Mouse (Mus musculus) kidney, embryonic 16.5 days (tissue): ENCODE data around the gene Limk2. TPM values are rescaled to one million over a fixed set of nuclear protein-coding genes. Genes with fewer than 3 reads are reported as not detected.

Experiments
- ATAC-seq: fragments of 200-750 bp; cut with Nextera tagmentation; 2 replicates; pipeline ENCODE4 v1.8.0; 2017; ENCODE audit warnings: moderate TSS enrichment; ENCODE audit not compliant: low FRiP score, low TSS enrichment
- H3K27ac ChIP-seq: fragments of 300-500 bp; sonication (generic); 2 replicates; pipeline ENCODE4 v1.5.1; 2014; ENCODE audit warnings: low read length
- H3K27me3 ChIP-seq: fragments of 300-500 bp; sonication (generic); 2 replicates; pipeline ENCODE4 v1.6.1; 2014; ENCODE audit warnings: low read length, control low read depth, mixed read lengths; ENCODE audit not compliant: insufficient read depth
- H3K36me3 ChIP-seq: fragments of 300-500 bp; sonication (generic); 2 replicates; pipeline ENCODE4 v1.6.1; 2014; ENCODE audit warnings: low read length, control low read depth, mixed read lengths; ENCODE audit not compliant: insufficient read depth
- H3K4me1 ChIP-seq: fragments of 300-500 bp; sonication (generic); 2 replicates; pipeline ENCODE4 v1.6.1; 2014; ENCODE audit warnings: low read length, control low read depth, mixed read lengths; ENCODE audit not compliant: insufficient read depth
- H3K4me2 ChIP-seq: fragments of 300-500 bp; sonication (generic); replicated peaks from 2 replicates; pipeline ENCODE4 v1.6.1; 2014; ENCODE audit warnings: low read depth, low read length
- H3K4me3 ChIP-seq: fragments of 300-500 bp; sonication (generic); 2 replicates; pipeline ENCODE4 v1.5.1; 2014; ENCODE audit warnings: mild to moderate bottlenecking, low read length
- H3K9ac ChIP-seq: fragments of 300-500 bp; sonication (generic); replicated peaks from 2 replicates; pipeline ENCODE4 v1.6.1; 2014; ENCODE audit warnings: low read length
- H3K9me3 ChIP-seq: fragments of 300-500 bp; sonication (generic); 2 replicates; pipeline ENCODE4 v1.6.1; 2016; ENCODE audit warnings: low read length, control low read depth
- WGBS: fragments of 180-500 bp; shearing (Covaris S2); extraction: QIAGEN DNeasy Blood & Tissue Kit; methylation state at CpG from one replicate; pipeline ENCODE4 v1.1.7; 2014; 5-methylcytosine and 5-hydroxymethylcytosine counted together
- polyA plus RNA-seq: library from polyadenylated mRNA; unstranded; fragments of >200 nt; fragmentation: Nextera tagmentation; extraction: Ambion mirVana; gene quantifications from 2 replicates; pipeline ENCODE4 v1.2.1, GENCODE M21; 2015

The Limk2 gene
- polyA plus RNA-seq, 1 experiment from 2014 or later = 45.8 TPM

GRCm38 (mm10) chr11:3443091-3443490 lies 34.1 kb upstream of the Limk2 start:
- no peaks in the 10 kb centered on the region for H3K27me3 ChIP-seq
- no peak overlapping the region for H3K4me2 ChIP-seq
- H3K36me3 ChIP-seq = no peaks in the 10 kb centered on the region
- no peak overlapping the region for H3K9ac ChIP-seq
- no peak overlapping the region for H3K4me3 ChIP-seq
- WGBS = 95% methylated on average over 2 of the region's 2 CpGs
- no peaks in the 10 kb centered on the region for H3K4me1 ChIP-seq
- ATAC-seq = no peak
- H3K9me3 ChIP-seq = no peaks in the 10 kb centered on the region
- no peak overlapping the region for H3K27ac ChIP-seq

GRCm38 (mm10) chr11:3442677-3443076 lies 33.7 kb upstream of the Limk2 start:
- H3K27me3 ChIP-seq = no peaks in the 10 kb centered on the region
- H3K4me1 ChIP-seq = no peaks in the 10 kb centered on the region
- ATAC-seq = no peak
- no peak overlapping the region for H3K4me2 ChIP-seq
- H3K27ac ChIP-seq = no peak overlapping the region
- H3K4me3 ChIP-seq = no peak overlapping the region
- no peak overlapping the region for H3K9ac ChIP-seq
- H3K9me3 ChIP-seq = no peaks in the 10 kb centered on the region
- H3K36me3 ChIP-seq = no peaks in the 10 kb centered on the region
- 80% methylated on average over 4 of the region's 4 CpGs for WGBS

- no peaks in the 10 kb centered on the region for H3K4me1 ChIP-seq
- no peak overlapping the region for H3K27ac ChIP-seq
- H3K27me3 ChIP-seq = no peaks in the 10 kb centered on the region
- no peaks in the 10 kb centered on the region for H3K36me3 ChIP-seq
- no peaks in the 10 kb centered on the region for H3K9me3 ChIP-seq
- H3K4me2 ChIP-seq = no peak overlapping the region
- ATAC-seq = no peak
- H3K4me3 ChIP-seq = no peak overlapping the region
- no peak overlapping the region for H3K9ac ChIP-seq
These were observed 32.9 kb upstream of the Limk2 start for GRCm38 (mm10) chr11:3441696-3442443.

GRCm38 (mm10) chr11:3437621-3438020 lies 28.6 kb upstream of the Limk2 start:
- no peaks in the 10 kb centered on the region for H3K4me1 ChIP-seq
- no peak overlapping the region for H3K27ac ChIP-seq
- no peaks in the 10 kb centered on the region for H3K9me3 ChIP-seq
- H3K27me3 ChIP-seq = no peaks in the 10 kb centered on the region
- no peak for ATAC-seq
- H3K36me3 ChIP-seq = no peaks in the 10 kb centered on the region
- no peak overlapping the region for H3K9ac ChIP-seq
- H3K4me3 ChIP-seq = no peak overlapping the region
- 91% methylated on average over 1 of the region's 1 CpGs for WGBS
- H3K4me2 ChIP-seq = no peak overlapping the region

- Histone ChIP-seq H3K4me3 (no peak overlapping the region), H3K4me1 (no peaks in the 10 kb centered on the region), H3K36me3 (no peaks in the 10 kb centered on the region), H3K4me2 (no peak overlapping the region), H3K9me3 (no peaks in the 10 kb centered on the region), H3K27ac (no peak overlapping the region), H3K27me3 (no peaks in the 10 kb centered on the region), H3K9ac (no peak overlapping the region)
- WGBS = 79% methylated on average over 4 of the region's 4 CpGs
- no peak for ATAC-seq
These were observed 24.8 kb upstream of the Limk2 start for GRCm38 (mm10) chr11:3433809-3434208.

GRCm38 (mm10) chr11:3431976-3432603 lies 23.1 kb upstream of the Limk2 start:
- no peak for ATAC-seq
- H3K4me1 ChIP-seq = no peaks in the 10 kb centered on the region
- no peaks in the 10 kb centered on the region for H3K27me3 ChIP-seq
- no peak overlapping the region for H3K9ac ChIP-seq
- H3K4me2 ChIP-seq = no peak overlapping the region
- H3K36me3 ChIP-seq = no peaks in the 10 kb centered on the region
- H3K27ac ChIP-seq = no peak overlapping the region
- 88% methylated on average over 6 of the region's 6 CpGs for WGBS
- no peaks in the 10 kb centered on the region for H3K9me3 ChIP-seq
- H3K4me3 ChIP-seq = no peak overlapping the region

GRCm38 (mm10) chr11:3431515-3431914 lies 22.5 kb upstream of the Limk2 start:
- Histone ChIP-seq H3K4me1 (no peaks in the 10 kb centered on the region), H3K27ac (no peak overlapping the region), H3K4me3 (no peak overlapping the region), H3K27me3 (no peaks in the 10 kb centered on the region), H3K9me3 (no peaks in the 10 kb centered on the region), H3K4me2 (no peak overlapping the region), H3K36me3 (no peaks in the 10 kb centered on the region), H3K9ac (no peak overlapping the region)
- no peak for ATAC-seq
- 89% methylated on average over 3 of the region's 3 CpGs for WGBS

- no peak overlapping the region for H3K27ac ChIP-seq
- no peak overlapping the region for H3K9ac ChIP-seq
- peaks cover 11% of the 10 kb centered on the region for H3K36me3 ChIP-seq
- 89% methylated on average over 7 of the region's 7 CpGs for WGBS
- H3K4me2 ChIP-seq = no peak overlapping the region
- no peak for ATAC-seq
- no peaks in the 10 kb centered on the region for H3K27me3 ChIP-seq
- no peak overlapping the region for H3K4me3 ChIP-seq
- no peaks in the 10 kb centered on the region for H3K4me1 ChIP-seq
- H3K9me3 ChIP-seq = no peaks in the 10 kb centered on the region
These were observed 19.6 kb upstream of the Limk2 start for GRCm38 (mm10) chr11:3428632-3429031.

- H3K9ac ChIP-seq = no peak overlapping the region
- no peaks in the 10 kb centered on the region for H3K27me3 ChIP-seq
- ATAC-seq = no peak
- H3K36me3 ChIP-seq = peaks cover 15% of the 10 kb centered on the region
- H3K27ac ChIP-seq = no peak overlapping the region
- no peak overlapping the region for H3K4me3 ChIP-seq
- no peaks in the 10 kb centered on the region for H3K9me3 ChIP-seq
- no peaks in the 10 kb centered on the region for H3K4me1 ChIP-seq
- H3K4me2 ChIP-seq = no peak overlapping the region
- WGBS = 78% methylated on average over 3 of the region's 3 CpGs
These were observed 18.8 kb upstream of the Limk2 start for GRCm38 (mm10) chr11:3427697-3428230.

- Histone ChIP-seq H3K4me3 (no peak overlapping the region), H3K4me1 (no peaks in the 10 kb centered on the region), H3K27me3 (no peaks in the 10 kb centered on the region), H3K9me3 (no peaks in the 10 kb centered on the region), H3K9ac (no peak overlapping the region), H3K27ac (no peak overlapping the region), H3K4me2 (no peak overlapping the region), H3K36me3 (peaks cover 32% of the 10 kb centered on the region)
- ATAC-seq = no peak
- 62% methylated on average over 4 of the region's 4 CpGs for WGBS
These were observed 13.3 kb upstream of the Limk2 start for GRCm38 (mm10) chr11:3422242-3422641.
